Mouse (Mus musculus) gastrocnemius, adult 2 months (tissue): Measurements from ENCODE around the gene Gm17581. TPM values are rescaled to one million over a fixed set of nuclear protein-coding genes. Genes with fewer than 3 reads are reported as not detected.

Source experiments
- DNase-seq: peaks from one replicate; pipeline ENCODE4 v3.0.0; 2022
- H3K27ac ChIP-seq: fragments of 200-600 bp; 2 replicates; pipeline ENCODE4 v1.8.1; 2022; ENCODE audit warnings: mild to moderate bottlenecking
- H3K4me3 ChIP-seq: fragments of 200-600 bp; 2 replicates; pipeline ENCODE4 v1.8.1; 2022; ENCODE audit warnings: mild to moderate bottlenecking, moderate library complexity
- CTCF ChIP-seq: fragments of 200-600 bp; IDR thresholded peaks from 2 replicates; pipeline ENCODE4 v1.8.1; 2022; ENCODE audit warnings: antibody characterized with exemption, mild to moderate bottlenecking, moderate library complexity
- intact Hi-C: fragments of 180-260 bp; cut with DNase I; formaldehyde crosslinking; loops from one replicate; pipeline ENCODE4 v1.15.1; 2025
- total RNA-seq, 2 experiments: library from RNA; stranded (reverse); gene quantifications; 2 replicates each; pipeline ENCODE4 v1.2.3; 2021

Gene Gm17581
- total RNA-seq, 2 experiments from 2014 or later = not detected

GRCm38 (mm10) chr2:155695316-155695715, 40.4 kb downstream of the Gm17581 start:
- Histone ChIP-seq H3K4me3 (no peak overlapping the region), H3K27ac (no peak overlapping the region)
- no peak for DNase-seq
- TF ChIP-seq CTCF = no peak
- intact Hi-C loops = loop anchor here (10.0 kb wide), 1 partner anchor 249 kb away; the partner anchor contains the start of genes Gdf5 and Gm15557

GRCm38 (mm10) chr2:155694564-155694963, 41.1 kb downstream of the Gm17581 start:
- intact Hi-C loops = loop anchor here (10.0 kb wide), 1 partner anchor 250 kb away; the partner anchor contains the start of genes Gdf5 and Gm15557
- TF ChIP-seq CTCF = no peak
- H3K27ac ChIP-seq = no peak overlapping the region
- no peak for DNase-seq
- H3K4me3 ChIP-seq = no peak overlapping the region

GRCm38 (mm10) chr2:155693136-155693535, 42.5 kb downstream of the Gm17581 start:
- Histone ChIP-seq H3K4me3 (no peak overlapping the region), H3K27ac (no peak overlapping the region)
- intact Hi-C loops = loop anchor here (2.0 to 10.0 kb wide), 2 partner anchors 120 to 252 kb away; partner anchors contain the start of genes Gdf5 and Gm15557
- TF ChIP-seq CTCF = no peak
- DNase-seq = no peak

GRCm38 (mm10) chr2:155691723-155692493, 43.8 kb downstream of the Gm17581 start, which contains the start of gene Trpc4ap:
TSS of gene Trpc4ap (minus strand) at chr2:155692384.
- peak; percentile 97 for DNase-seq
- Histone ChIP-seq H3K27ac (peak within 1 kb of the TSS; percentile 98), H3K4me3 (peak within 1 kb of the TSS; percentile 90)
- TF ChIP-seq CTCF = peak; percentile 99
- intact Hi-C loops = loop anchor here (2.0 to 10.0 kb wide), 2 partner anchors 121 to 253 kb away; partner anchors contain the start of genes Gdf5 and Gm15557

- no peak for DNase-seq
- peak overlapping the region; percentile 98 for H3K27ac ChIP-seq
- peak overlapping the region; percentile 90 for H3K4me3 ChIP-seq
- intact Hi-C loops = loop anchor here (10.0 kb wide), 1 partner anchor 253 kb away; the partner anchor contains the start of genes Gdf5 and Gm15557
- TF ChIP-seq CTCF = no peak
Observed at GRCm38 (mm10) chr2:155691336-155691722, 44.3 kb downstream of the Gm17581 start.

GRCm38 (mm10) chr2:155689211-155689610, 46.5 kb downstream of the Gm17581 start:
- intact Hi-C loops = no loop called here
- Histone ChIP-seq H3K4me3 (no peak overlapping the region), H3K27ac (no peak overlapping the region)
- no peak for DNase-seq
- no peak for TF ChIP-seq CTCF

- intact Hi-C loops = no loop called here
- DNase-seq = no peak
- H3K4me3 ChIP-seq = no peak overlapping the region
- H3K27ac ChIP-seq = no peak overlapping the region
- TF ChIP-seq CTCF = no peak
Observed at GRCm38 (mm10) chr2:155687746-155688145, 47.9 kb downstream of the Gm17581 start.

- peak overlapping the region; percentile 35; the same call in 1 of the 2 replicates for H3K27ac ChIP-seq
- H3K4me3 ChIP-seq = no peak overlapping the region
- TF ChIP-seq CTCF = no peak
- intact Hi-C loops = no loop called here
- no peak for DNase-seq
Observed at GRCm38 (mm10) chr2:155686572-155686971, 49.1 kb downstream of the Gm17581 start.

Other genes with a start within 250 kb of the Gm17581 start
- 10 to 100 TPM; 29.7 to 53.7 TPM for gene Acss2, start 217.9 kb downstream of the Gm17581 start, total RNA-seq
- gene Ggt7, start 217.6 kb downstream of the Gm17581 start, total RNA-seq = under 1 TPM; 0.53 to 0.71 TPM
- gene Gss, start 143.1 kb downstream of the Gm17581 start, total RNA-seq = 1 to 10 TPM; 5.7 to 6.4 TPM
- gene Myh7b, start 124.7 kb downstream of the Gm17581 start, total RNA-seq = 1 to 10 TPM; 5.1 to 9.8 TPM
- 100 to 1,000 TPM in 1 of 2 experiments, 10 to 100 TPM in 1; 93.4 to 102 TPM for gene Trpc4ap, start 43.5 kb downstream of the Gm17581 start, total RNA-seq
- 1 to 10 TPM; 4.2 to 4.4 TPM for gene Edem2, start 6.4 kb downstream of the Gm17581 start, total RNA-seq
- gene Procr, start 15.3 kb upstream of the Gm17581 start, total RNA-seq = 10 to 100 TPM in 1 of 2 experiments, 1 to 10 TPM in 1; 9.9 to 21.3 TPM
- not detected for gene Mmp24, start 39.5 kb upstream of the Gm17581 start, total RNA-seq
- 10 to 100 TPM; 25.8 to 27.8 TPM for gene BC029722, start 83.6 kb upstream of the Gm17581 start, total RNA-seq
- 10 to 100 TPM; 41.0 to 46.7 TPM for gene Eif6, start 91.1 kb upstream of the Gm17581 start, total RNA-seq
- not detected for gene Fam83c, start 99.0 kb upstream of the Gm17581 start, total RNA-seq
- 100 to 1,000 TPM; 139 to 198 TPM for gene Uqcc1, start 194.4 kb upstream of the Gm17581 start, total RNA-seq
- not detected for gene Gm15557, start 204.9 kb upstream of the Gm17581 start, total RNA-seq
- under 1 TPM in 1 of 2 experiments, not detected in 1; 0.08 TPM for gene Gdf5, start 209.5 kb upstream of the Gm17581 start, total RNA-seq
- 1 to 10 TPM; 3.8 to 4.6 TPM for gene Cep250, start 220.6 kb upstream of the Gm17581 start, total RNA-seq